Mouse (Mus musculus) spleen, adult 2 months (tissue): ENCODE measurements around the gene Tmem128. TPM values are rescaled to one million over a fixed set of nuclear protein-coding genes. Genes with fewer than 3 reads are reported as not detected.

ENCODE experiments used
- DNase-seq, 2 experiments: peaks; one replicate each; pipeline versions ENCODE4 v3.0.0 to v3.0.0-alpha.2; 2012 to 2021; ENCODE audit warnings: low spot score in 2 of 2, low read depth in 1 of 2
- H3K27ac ChIP-seq: fragments of 200-500 bp; 2 replicates; pipeline ENCODE4 v1.5.1; 2012; ENCODE audit warnings: low read length, inconsistent platforms; ENCODE audit not compliant: insufficient read depth
- H3K27me3 ChIP-seq: fragments of 200-500 bp; 2 replicates; pipeline ENCODE4 v1.6.1; 2012; ENCODE audit warnings: mild to moderate bottlenecking, moderate library complexity, low read length, inconsistent platforms; ENCODE audit not compliant: control insufficient read depth, insufficient read depth
- H3K36me3 ChIP-seq: fragments of 200-500 bp; 2 replicates; pipeline ENCODE4 v1.6.1; 2012; ENCODE audit warnings: mild to moderate bottlenecking, low read length, inconsistent platforms; ENCODE audit not compliant: control insufficient read depth, insufficient read depth
- H3K4me1 ChIP-seq: fragments of 200-500 bp; 2 replicates; pipeline ENCODE4 v1.6.1; 2011; ENCODE audit warnings: inconsistent platforms; ENCODE audit not compliant: control insufficient read depth, insufficient read depth, insufficient read length
- H3K4me3 ChIP-seq: fragments of 200-500 bp; 2 replicates; pipeline ENCODE4 v1.5.1; 2011; ENCODE audit warnings: mild to moderate bottlenecking, inconsistent platforms; ENCODE audit not compliant: insufficient read depth, insufficient read length; ENCODE audit errors: extremely low read depth
- CTCF ChIP-seq: fragments of 200-500 bp; IDR thresholded peaks from 2 replicates; pipeline ENCODE4 v1.5.1; 2011; ENCODE audit warnings: mild to moderate bottlenecking, inconsistent platforms; ENCODE audit not compliant: insufficient read depth, insufficient read length, insufficient replicate concordance; ENCODE audit errors: extremely low read depth
- POLR2A ChIP-seq: fragments of 200-500 bp; IDR thresholded peaks from 2 replicates; pipeline ENCODE4 v1.6.1; 2011; ENCODE audit warnings: low read depth, low read length, inconsistent platforms
- WGBS: fragments of 180-500 bp; shearing (Covaris S2); methylation state at CpG from one replicate; pipeline ENCODE4 v1.1.7; 2018; 5-methylcytosine and 5-hydroxymethylcytosine counted together
- polyA plus RNA-seq: library from polyadenylated mRNA; depleted of rRNA; stranded (reverse); fragments of >200 nt; gene quantifications from 2 replicates; pipeline ENCODE4 v1.2.3, GENCODE M21; 2012

The Tmem128 gene
- polyA plus RNA-seq, 1 experiment: 21.7 TPM

DNA sequence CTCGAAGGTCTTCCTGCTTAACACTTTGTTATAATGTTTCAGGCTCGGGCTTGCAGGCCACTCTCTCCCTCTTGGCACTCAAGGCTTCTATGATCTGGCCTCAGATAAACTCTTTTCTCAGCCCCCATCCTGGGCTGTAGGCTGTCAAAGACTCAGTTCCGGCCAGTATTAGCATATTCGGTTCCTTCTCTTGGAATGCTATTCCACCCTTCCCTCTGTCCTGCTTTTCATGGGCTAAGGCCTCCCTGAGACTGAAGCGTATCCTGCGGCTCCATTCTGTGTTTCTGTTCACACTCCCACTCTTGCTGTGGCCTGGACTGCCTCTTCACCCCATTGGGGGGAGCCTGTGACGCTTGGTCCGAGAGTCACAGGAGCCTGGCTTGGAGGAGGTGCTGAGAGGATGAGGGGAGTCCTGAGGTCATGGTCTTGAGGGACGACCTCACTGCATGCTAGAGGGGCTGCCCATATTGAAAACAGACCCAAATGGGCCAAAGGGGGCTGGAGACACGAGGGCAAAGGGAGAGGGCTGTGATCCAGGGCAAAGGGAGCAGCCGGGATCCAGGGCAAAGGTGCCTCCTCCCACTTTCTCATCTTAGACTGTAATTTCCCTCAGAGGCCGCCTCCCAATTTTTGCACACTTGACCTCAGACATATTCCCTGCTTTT is 18.1 kb downstream of the Tmem128 start:
- TF ChIP-seq CTCF: no peak
- Histone ChIP-seq H3K36me3 (no peaks in the 10 kb centered on the region), H3K4me1 (no peaks in the 10 kb centered on the region), H3K27ac (no peak overlapping the region), H3K4me3 (no peak overlapping the region), H3K27me3 (peaks cover 10% of the 10 kb centered on the region)
- DNase-seq: no peak
- WGBS: 30% methylated on average over 12 of the region's 12 CpGs

DNA sequence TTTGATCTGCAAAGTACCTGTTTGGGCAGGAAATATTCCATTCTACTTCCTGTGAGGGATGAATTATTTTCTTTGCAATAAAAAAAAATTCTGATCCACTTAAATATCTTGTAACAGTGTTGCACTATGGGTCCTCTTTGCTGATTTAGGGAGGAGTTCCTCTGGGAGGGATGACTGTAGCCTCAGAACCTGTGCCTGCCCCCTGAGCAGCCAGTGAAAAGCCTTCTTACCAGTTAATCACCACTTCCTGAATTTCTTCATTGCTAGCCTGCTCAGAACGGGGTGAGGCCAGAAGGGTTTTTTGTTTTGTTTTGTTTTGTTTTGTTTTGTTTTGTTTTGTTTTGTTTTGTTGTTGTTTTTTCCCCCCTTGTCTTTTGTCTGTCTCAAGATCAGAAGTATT is 20.1 kb downstream of the Tmem128 start:
- Histone ChIP-seq H3K27ac (no peak overlapping the region), H3K36me3 (no peaks in the 10 kb centered on the region), H3K4me3 (no peak overlapping the region), H3K27me3 (peaks cover 10% of the 10 kb centered on the region), H3K4me1 (no peaks in the 10 kb centered on the region)
- DNase-seq: no peak
- WGBS: 0% methylated on average over 1 of the region's 1 CpGs
- no peak for TF ChIP-seq POLR2A
- no peak for TF ChIP-seq CTCF

DNA sequence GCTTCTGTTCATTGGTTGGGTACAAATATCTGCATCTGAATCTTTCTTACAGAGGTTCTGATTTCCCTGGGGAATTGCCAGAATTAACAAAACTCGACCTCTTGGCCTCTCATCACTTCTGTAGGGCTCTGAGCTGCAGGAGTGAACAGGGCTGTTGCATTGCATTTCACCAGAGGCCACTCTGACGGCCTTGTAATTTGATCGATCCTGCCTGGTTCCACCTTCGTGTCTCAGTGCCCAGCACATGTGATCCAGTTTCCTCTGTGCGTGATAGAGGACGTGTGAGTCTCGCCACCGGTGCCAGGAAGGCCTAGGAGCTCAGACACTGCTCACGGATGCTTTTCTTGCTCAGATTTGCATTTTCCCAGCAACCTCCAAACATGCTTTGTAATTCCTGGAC is 25.7 kb downstream of the Tmem128 start:
- Histone ChIP-seq H3K4me3 (no peak overlapping the region), H3K27me3 (no peaks in the 10 kb centered on the region), H3K36me3 (no peaks in the 10 kb centered on the region), H3K27ac (no peak overlapping the region), H3K4me1 (no peaks in the 10 kb centered on the region)
- WGBS: 77% methylated on average over 9 of the region's 9 CpGs
- TF ChIP-seq CTCF: no peak
- DNase-seq: no peak

DNA sequence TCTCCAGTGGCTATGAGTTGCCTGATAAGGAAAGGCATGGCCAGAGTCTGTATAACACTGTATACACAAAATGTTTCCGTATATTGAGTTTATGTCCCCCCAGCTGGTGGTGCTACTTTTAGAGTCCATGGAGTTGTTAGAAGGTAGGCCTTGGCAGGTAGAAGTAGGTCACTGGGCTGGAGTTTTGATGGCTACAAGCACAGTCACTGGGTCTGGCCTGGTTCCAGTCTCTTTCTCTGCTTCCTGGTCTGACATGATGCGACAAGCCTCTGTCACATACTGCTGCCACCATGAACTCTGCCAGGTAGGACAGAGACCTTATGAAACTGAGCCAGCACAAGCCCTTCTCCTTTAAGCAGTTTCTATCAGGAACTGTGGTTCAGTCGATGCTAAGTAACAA is 28.5 kb downstream of the Tmem128 start:
- Histone ChIP-seq H3K36me3 (no peaks in the 10 kb centered on the region), H3K27ac (no peak overlapping the region), H3K4me3 (no peak overlapping the region), H3K27me3 (no peaks in the 10 kb centered on the region), H3K4me1 (no peaks in the 10 kb centered on the region)
- DNase-seq: no peak
- WGBS: 83% methylated on average over 3 of the region's 3 CpGs
- TF ChIP-seq POLR2A (no peak), CTCF (no peak)

DNA sequence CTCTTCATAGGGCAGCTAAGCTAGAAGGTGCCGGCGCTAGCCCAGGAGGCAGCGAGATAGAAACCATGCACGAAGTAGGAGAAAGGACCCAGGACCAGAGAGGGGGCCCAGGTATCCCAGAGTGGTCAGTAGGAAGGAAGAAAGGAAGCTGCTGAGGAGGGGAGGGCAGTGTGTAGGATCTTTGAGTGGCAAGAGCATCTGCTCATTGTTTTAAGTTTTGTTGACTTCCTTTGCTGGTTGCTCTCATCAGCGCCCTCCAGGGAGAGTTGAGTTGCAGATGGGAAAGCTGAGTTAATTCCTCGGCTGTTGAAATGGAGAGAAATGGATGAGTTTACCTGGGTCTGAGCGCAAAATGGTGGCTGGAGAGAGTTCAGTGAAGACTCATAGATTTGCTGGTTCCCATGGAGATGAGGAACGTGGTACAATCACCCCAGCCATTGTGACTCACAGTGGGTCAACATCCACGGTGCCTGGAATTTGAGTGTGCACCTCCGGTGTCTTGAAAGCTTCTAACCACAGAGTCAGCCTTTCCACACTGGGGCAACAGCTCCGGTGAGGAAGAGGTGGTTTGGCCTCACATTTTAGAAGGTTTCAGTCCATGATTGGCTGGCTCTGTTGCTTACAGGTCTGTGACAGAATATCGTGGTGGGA is 41.9 kb downstream of the Tmem128 start:
- Histone ChIP-seq H3K36me3 (no peaks in the 10 kb centered on the region), H3K4me3 (no peak overlapping the region), H3K27ac (no peak overlapping the region), H3K4me1 (no peaks in the 10 kb centered on the region), H3K27me3 (no peaks in the 10 kb centered on the region)
- 87% methylated on average over 12 of the region's 12 CpGs for WGBS
- no peak for DNase-seq
- no peak for TF ChIP-seq CTCF
- TF ChIP-seq POLR2A: no peak

DNA sequence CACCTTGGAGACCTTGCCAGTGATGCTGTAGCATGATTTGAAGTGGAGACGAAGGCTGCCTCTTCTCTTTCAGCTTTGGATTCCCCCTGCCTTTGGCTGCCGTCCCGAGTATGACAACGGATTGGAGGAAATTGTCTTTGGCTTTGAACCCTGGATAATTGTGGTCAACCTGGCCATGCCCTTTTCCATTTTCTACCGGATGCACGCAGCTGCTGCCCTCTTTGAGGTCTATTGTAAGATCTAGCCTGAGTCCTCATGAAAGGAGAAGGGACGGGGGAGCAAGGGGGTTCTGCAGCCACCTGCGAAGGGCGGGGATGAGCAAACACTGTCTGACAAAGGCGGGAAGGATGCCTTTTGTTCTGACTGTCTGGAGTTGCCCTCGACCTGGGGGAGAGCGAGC is 42.7 kb downstream of the Tmem128 start:
- TF ChIP-seq CTCF (no peak), POLR2A (no peak)
- DNase-seq: no peak

DNA sequence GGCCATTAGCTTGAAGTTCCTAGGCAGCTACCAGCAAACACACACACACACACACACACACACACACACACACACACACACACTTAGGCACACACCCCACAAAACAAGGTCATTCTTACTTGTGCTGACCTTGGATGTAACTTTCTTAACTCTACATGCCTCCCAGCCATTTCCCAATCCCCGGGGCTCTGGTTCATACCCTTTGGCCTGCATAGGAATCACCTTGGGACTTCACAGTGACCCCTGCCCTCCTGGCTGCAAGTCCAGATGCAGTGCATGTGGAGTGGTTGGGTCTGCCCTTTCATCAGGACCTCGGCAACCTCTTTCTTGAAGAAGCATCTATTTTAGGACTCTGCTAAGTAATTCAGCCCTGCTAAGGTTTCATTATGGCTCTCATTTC is 45.3 kb downstream of the Tmem128 start:
- no peak for TF ChIP-seq POLR2A
- no peak for TF ChIP-seq CTCF
- DNase-seq: no peak
- no peaks in the 10 kb centered on the region for H3K36me3 ChIP-seq
- no peaks in the 10 kb centered on the region for H3K4me1 ChIP-seq
- H3K4me3 ChIP-seq: no peak overlapping the region
- no peak overlapping the region for H3K27ac ChIP-seq
- no peaks in the 10 kb centered on the region for H3K27me3 ChIP-seq
- WGBS: 81% methylated on average over 2 of the region's 2 CpGs

More for the DNA sequence above, 42.7 kb downstream of the Tmem128 start:
- Histone ChIP-seq H3K36me3 (no peaks in the 10 kb centered on the region), H3K4me3 (no peak overlapping the region), H3K4me1 (no peaks in the 10 kb centered on the region), H3K27me3 (no peaks in the 10 kb centered on the region), H3K27ac (no peak overlapping the region)
- WGBS: 63% methylated on average over 12 of the region's 12 CpGs
